Mouse (Mus musculus) B cell, adult 62 days (primary cell): ENCODE measurements around the gene Obp2a. TPM values are rescaled to one million over a fixed set of nuclear protein-coding genes. Genes with fewer than 3 reads are reported as not detected.

Experiments
- total RNA-seq: library from RNA; stranded (reverse); gene quantifications from 4 replicates; pipeline ENCODE4 v1.2.4, GENCODE M21; 2023

The Obp2a gene
- total RNA-seq, result not detected in 4 replicates

DNA sequence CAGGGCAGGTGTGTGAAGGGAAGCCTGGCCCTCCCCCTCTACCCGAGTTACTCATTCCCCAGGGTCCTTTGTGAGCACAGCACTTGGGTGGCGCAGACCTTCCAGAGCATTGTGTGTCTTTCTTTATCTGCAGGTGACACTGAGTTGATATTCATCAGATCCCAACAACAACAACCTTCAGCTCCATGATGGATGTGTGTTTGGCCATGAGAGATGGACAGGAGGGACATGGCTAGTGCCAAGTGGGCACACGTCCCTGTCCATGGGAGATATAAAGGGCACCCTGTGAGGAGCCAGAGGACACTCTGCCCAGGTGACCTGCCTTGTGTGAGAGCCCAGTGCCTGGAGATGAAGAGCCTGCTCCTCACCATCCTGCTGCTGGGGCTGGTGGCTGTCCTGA is at the start of gene Obp2a:
TSS of gene Obp2a (plus strand) at position 301 of the 400 bp plus-strand sequence.

DNA sequence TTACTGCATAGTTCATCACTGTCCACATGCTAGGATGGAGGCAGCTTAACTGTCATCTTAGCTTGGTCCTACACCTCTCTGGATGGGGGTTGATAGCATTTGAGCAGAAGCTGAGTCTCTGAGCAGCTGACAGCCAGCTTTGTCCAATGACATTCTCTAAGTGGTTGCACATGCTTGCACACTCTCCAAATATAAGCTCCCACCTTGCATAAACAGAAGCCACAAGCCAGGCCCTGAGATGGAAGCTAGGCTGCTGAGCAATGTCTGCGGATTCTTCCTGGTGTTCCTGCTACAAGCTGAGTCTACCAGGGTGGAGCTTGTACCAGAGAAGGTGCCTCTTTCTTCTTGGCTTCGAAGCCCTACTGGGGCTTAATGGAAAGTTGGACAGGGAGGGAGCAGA is 46.9 kb upstream of the Obp2a start, which contains the start of gene Lcn8:
TSS of gene Lcn8 (plus strand) at position 219 of the 400 bp plus-strand sequence.

DNA sequence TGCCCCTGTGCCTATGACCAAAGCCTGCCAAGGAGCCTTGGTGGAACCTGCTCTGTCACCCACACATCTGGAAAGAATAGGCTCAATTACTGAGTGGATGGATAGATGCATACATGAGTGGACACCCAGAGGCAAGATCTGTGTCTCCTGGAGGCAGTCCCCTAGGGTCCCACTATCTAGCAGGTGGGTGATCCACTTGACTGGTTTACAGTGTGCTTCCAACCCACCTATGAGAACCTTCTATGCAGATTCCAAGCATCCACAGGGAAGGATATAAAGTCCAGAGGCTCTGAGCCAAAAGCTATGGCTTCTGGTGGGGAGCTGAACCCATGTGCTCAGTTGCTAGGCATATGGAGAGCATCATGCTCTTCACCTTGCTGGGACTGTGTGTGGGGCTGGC is 42.2 kb upstream of the Obp2a start, which contains the start of gene Lcn5:
TSS of gene Lcn5 (plus strand) at position 301 of the 400 bp plus-strand sequence.

GRCm38 (mm10) chr2:25676486-25676885 is 23.4 kb upstream of the Obp2a start, which contains the start of gene Lcn6:
Lcn6 (plus strand) TSS chr2:25676786.

GRCm38 (mm10) chr2:25682426-25682825 is 17.4 kb upstream of the Obp2a start, which contains the start of gene Lcn10:
Lcn10 (plus strand) TSS chr2:25682726.

GRCm38 (mm10) chr2:25706643-25707481 is 7.0 kb downstream of the Obp2a start, which contains the start of gene Bmyc:
Bmyc (plus strand) TSS chr2:25706739.

DNA sequence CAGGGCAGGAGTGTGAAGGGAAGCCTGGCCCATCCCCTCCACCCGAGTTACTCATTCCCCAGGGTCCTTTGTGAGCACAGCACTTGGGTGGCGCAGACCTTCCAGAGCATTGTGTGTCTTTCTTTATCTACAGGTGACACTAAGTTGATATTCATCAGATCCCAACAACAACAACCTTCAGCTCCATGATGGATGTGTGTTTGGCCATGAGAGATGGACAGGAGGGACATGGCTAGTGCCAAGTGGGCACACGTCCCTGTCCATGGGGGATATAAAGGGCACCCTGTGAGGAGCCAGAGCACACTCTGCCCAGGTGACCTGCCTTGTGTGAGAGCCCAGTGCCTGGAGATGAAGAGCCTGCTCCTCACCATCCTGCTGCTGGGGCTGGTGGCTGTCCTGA is 36.9 kb downstream of the Obp2a start, which contains the start of gene Obp2b:
TSS of gene Obp2b (plus strand) at position 301 of the 400 bp plus-strand sequence.

Other genes with a start within 250 kb of the Obp2a start
- gene Clic3, start 243.2 kb upstream of the Obp2a start, total RNA-seq, result 0.83 TPM in 1 of 4 replicates, not detected in the others
- gene Paxx, start 238.9 kb upstream of the Obp2a start, total RNA-seq, result 115 to 135 TPM (median 127 TPM) in 4 replicates
- gene Ptgds, start 230.0 kb upstream of the Obp2a start, total RNA-seq, result not detected in 4 replicates
- gene Lcn12, start 206.1 kb upstream of the Obp2a start, total RNA-seq, result not detected in 4 replicates
- gene Fbxw5, start 199.3 kb upstream of the Obp2a start, total RNA-seq, result 64.9 to 78.2 TPM (median 70.7 TPM) in 4 replicates
- gene C8g, start 198.3 kb upstream of the Obp2a start, total RNA-seq, result 1.1 TPM in 1 of 4 replicates, not detected in the others
- gene Traf2, start 153.1 kb upstream of the Obp2a start, total RNA-seq, result 56.9 to 61.5 TPM (median 58.0 TPM) in 4 replicates
- 109 to 125 TPM (median 115 TPM) in 4 replicates for gene Edf1, start 142.2 kb upstream of the Obp2a start, total RNA-seq
- gene Mamdc4, start 125.2 kb upstream of the Obp2a start, total RNA-seq, result 0.77 to 2.4 TPM (median 1.5 TPM) in 4 replicates
- gene Phpt1, start 124.8 kb upstream of the Obp2a start, total RNA-seq, result 16.1 to 21.8 TPM (median 17.6 TPM) in 4 replicates
- 0.24 to 0.38 TPM (median 0.37 TPM) in 3 of 4 replicates, not detected in the other for gene Ajm1, start 118.3 kb upstream of the Obp2a start, total RNA-seq
- 102 to 112 TPM (median 109 TPM) in 4 replicates for gene Rabl6, start 91.5 kb upstream of the Obp2a start, total RNA-seq
- gene Ccdc183, start 82.4 kb upstream of the Obp2a start, total RNA-seq, result not detected in 4 replicates
- 0.78 to 2.9 TPM (median 2.4 TPM) in 4 replicates for gene Tmem141, start 78.0 kb upstream of the Obp2a start, total RNA-seq
- gene Fcna, start 72.0 kb upstream of the Obp2a start, total RNA-seq, result 4.1 to 8.3 TPM (median 5.8 TPM) in 4 replicates
- not detected in 4 replicates for gene Lcn8, start 46.9 kb upstream of the Obp2a start, total RNA-seq
- gene Lcn5, start 42.1 kb upstream of the Obp2a start, total RNA-seq, result not detected in 4 replicates
- gene Lcn6, start 23.3 kb upstream of the Obp2a start, total RNA-seq, result not detected in 4 replicates
- gene Lcn10, start 17.3 kb upstream of the Obp2a start, total RNA-seq, result not detected in 4 replicates
- gene Bmyc, start 6.7 kb downstream of the Obp2a start, total RNA-seq, result 25.1 to 40.3 TPM (median 25.4 TPM) in 4 replicates
- gene Obp2b, start 37.0 kb downstream of the Obp2a start, total RNA-seq, result not detected in 4 replicates
- gene Lcn3, start 65.5 kb downstream of the Obp2a start, total RNA-seq, result not detected in 4 replicates
- not detected in 4 replicates for gene Lcn11, start 77.0 kb downstream of the Obp2a start, total RNA-seq
- not detected in 4 replicates for gene Gm13539, start 82.2 kb downstream of the Obp2a start, total RNA-seq
- gene Glt6d1, start 115.8 kb downstream of the Obp2a start, total RNA-seq, result not detected in 4 replicates
- not detected in 4 replicates for gene Lcn9, start 123.1 kb downstream of the Obp2a start, total RNA-seq
- gene Sohlh1, start 147.2 kb downstream of the Obp2a start, total RNA-seq, result 0.44 TPM in 1 of 4 replicates, not detected in the others
- not detected in 4 replicates for gene Kcnt1, start 163.7 kb downstream of the Obp2a start, total RNA-seq